Comparison of ENCODE assay signal across 18 mouse cellular contexts in genomic region chr3:142773538-142774191, GRCm38 (mm10). TPM values are rescaled to one million over a fixed set of nuclear protein-coding genes. Genes with fewer than 3 reads are reported as not detected.
DNase-seq lines count a peak whose midpoint lies in the region; ATAC-seq and TF ChIP-seq lines count a peak whose summit lies in the region.
"Had no signal": no experiment of that assay in that cellular context is flagged by ENCODE, and none has a peak within 500 bp of the region (broad histone marks: within the 10 kb centered on the region; RNA-seq: fewer than 3 reads in every experiment).

No protein-coding gene starts in this region.

- 55% methylated on average over 4 of the region's 4 CpGs for WGBS in heart, adult 2 months
- 44% methylated on average over 4 of the region's 4 CpGs for WGBS in lung, postnatal 0 days
- 63% methylated on average over 4 of the region's 4 CpGs for WGBS in intestine, embryonic 16.5 days
- WGBS in stomach, embryonic 16.5 days = 58% methylated on average over 4 of the region's 4 CpGs
- 94% methylated on average over 4 of the region's 4 CpGs for WGBS in thymus, adult 2 months

- H3K79me2 ChIP-seq in heart, adult 2 months (replicated peaks; ENCODE audit: control insufficient read depth, insufficient read depth, low read length) = peaks cover 4% of the 10 kb centered on the region

- H3K27ac ChIP-seq in heart, adult 2 months = no peak overlapping the region
- H3K27ac ChIP-seq in lung, postnatal 0 days (ENCODE audit: low read length) = no peak overlapping the region
- no peak overlapping the region for H3K27ac ChIP-seq in intestine, embryonic 16.5 days (ENCODE audit: low read length)
- H3K27ac ChIP-seq in stomach, embryonic 16.5 days (ENCODE audit: low read length) = no peak overlapping the region
- H3K27ac ChIP-seq in thymus, adult 2 months (ENCODE audit: control insufficient read depth, insufficient read depth, low read length) = no peak overlapping the region
- H3K27ac ChIP-seq: limb, embryonic 13.5 days; midbrain, embryonic 15.5 days; neural tube, embryonic 12.5 days had no signal

- no peaks in the 10 kb centered on the region for H3K27me3 ChIP-seq in heart, adult 2 months (ENCODE audit: control insufficient read depth, insufficient read depth, low read length)
- H3K27me3 ChIP-seq in lung, postnatal 0 days (replicated peaks; ENCODE audit: insufficient read depth, low read length) = no peaks in the 10 kb centered on the region
- H3K27me3 ChIP-seq in intestine, embryonic 16.5 days (replicated peaks; ENCODE audit: control insufficient read depth, insufficient read depth, low read length) = no peaks in the 10 kb centered on the region
- no peaks in the 10 kb centered on the region for H3K27me3 ChIP-seq in stomach, embryonic 16.5 days (ENCODE audit: control insufficient read depth, insufficient read depth, low read length)
- no peaks in the 10 kb centered on the region for H3K27me3 ChIP-seq in thymus, adult 2 months (ENCODE audit: control insufficient read depth, insufficient read depth, low read length)
- H3K27me3 ChIP-seq: limb, embryonic 13.5 days; midbrain, embryonic 15.5 days; neural tube, embryonic 12.5 days had no signal

- intact Hi-C loops in heart, adult 2 months (cut with DNase I) = loop anchor here (5.0 kb wide), 1 partner anchor 154 kb away; no protein-coding TSS in a partner anchor
- intact Hi-C loops in heart, postnatal 25 days (cut with DNase I) = no loop called here

- no peak overlapping the region for H3K9ac ChIP-seq in heart, adult 2 months (ENCODE audit: low read depth, low read length)
- no peak overlapping the region for H3K9ac ChIP-seq in lung, postnatal 0 days (replicated peaks; ENCODE audit: low read depth)
- no peak overlapping the region for H3K9ac ChIP-seq in intestine, embryonic 16.5 days (ENCODE audit: low read depth, low read length)
- no peak overlapping the region for H3K9ac ChIP-seq in stomach, embryonic 16.5 days (ENCODE audit: low read length)
- H3K9ac ChIP-seq: limb, embryonic 13.5 days; midbrain, embryonic 15.5 days; neural tube, embryonic 12.5 days had no signal

- no peak overlapping the region for H3K4me3 ChIP-seq in heart, adult 2 months
- H3K4me3 ChIP-seq in lung, postnatal 0 days (ENCODE audit: low read depth, low read length) = no peak overlapping the region
- no peak overlapping the region for H3K4me3 ChIP-seq in intestine, embryonic 16.5 days (ENCODE audit: low read length)
- H3K4me3 ChIP-seq in stomach, embryonic 16.5 days (replicated peaks; ENCODE audit: low read length) = no peak overlapping the region
- no peak overlapping the region for H3K4me3 ChIP-seq in thymus, adult 2 months (ENCODE audit: control insufficient read depth, insufficient read depth, low read length)
- H3K4me3 ChIP-seq: limb, embryonic 13.5 days; midbrain, embryonic 15.5 days; neural tube, embryonic 12.5 days had no signal

- H3K4me2 ChIP-seq in lung, postnatal 0 days (replicated peaks; ENCODE audit: low read depth, low read length) = no peak overlapping the region
- no peak overlapping the region for H3K4me2 ChIP-seq in intestine, embryonic 16.5 days (ENCODE audit: low read depth, low read length)
- H3K4me2 ChIP-seq in stomach, embryonic 16.5 days (ENCODE audit: low read depth, low read length) = no peak overlapping the region
- H3K4me2 ChIP-seq: limb, embryonic 13.5 days; midbrain, embryonic 15.5 days; neural tube, embryonic 12.5 days had no signal

- peak; percentile 66 for TF ChIP-seq CTCF in heart, adult 2 months (IDR thresholded peaks at IDR 0.05)
- TF ChIP-seq CTCF in lung, postnatal 0 days (IDR thresholded peaks at IDR 0.05) = peak; percentile 55
- TF ChIP-seq CTCF in thymus, adult 2 months (IDR thresholded peaks at IDR 0.05; ENCODE audit: borderline replicate concordance, control insufficient read depth, extremely low read depth, insufficient read depth, low read length, poor library complexity) = no peak

- H3K36me3 ChIP-seq in heart, adult 2 months (ENCODE audit: control insufficient read depth, insufficient read depth, low read length) = peaks cover 4% of the 10 kb centered on the region
- no peaks in the 10 kb centered on the region for H3K36me3 ChIP-seq in lung, postnatal 0 days (ENCODE audit: insufficient read depth, low read length)
- H3K36me3 ChIP-seq in intestine, embryonic 16.5 days (ENCODE audit: control insufficient read depth, insufficient read depth, low read length) = peaks cover 3% of the 10 kb centered on the region; the same call in 1 of the 2 replicates
- peaks cover 10% of the 10 kb centered on the region for H3K36me3 ChIP-seq in stomach, embryonic 16.5 days (ENCODE audit: control insufficient read depth, insufficient read depth, low read length)
- peaks cover 42% of the 10 kb centered on the region for H3K36me3 ChIP-seq in thymus, adult 2 months (ENCODE audit: control insufficient read depth, insufficient read depth, low read length)

- H3K4me1 ChIP-seq in heart, adult 2 months (ENCODE audit: control insufficient read depth, insufficient read depth, low read length) = peaks cover 1% of the 10 kb centered on the region
- no peaks in the 10 kb centered on the region for H3K4me1 ChIP-seq in lung, postnatal 0 days (ENCODE audit: insufficient read depth, low read depth, low read length)
- peaks cover 6% of the 10 kb centered on the region; the same call in 1 of the 2 replicates for H3K4me1 ChIP-seq in intestine, embryonic 16.5 days (ENCODE audit: control insufficient read depth, insufficient read depth, low read length)
- no peaks in the 10 kb centered on the region for H3K4me1 ChIP-seq in stomach, embryonic 16.5 days (ENCODE audit: control insufficient read depth, insufficient read depth, low read length)
- no peaks in the 10 kb centered on the region for H3K4me1 ChIP-seq in thymus, adult 2 months (replicated peaks; ENCODE audit: control insufficient read depth, insufficient read depth, low read length)
- H3K4me1 ChIP-seq: limb, embryonic 13.5 days; midbrain, embryonic 15.5 days; neural tube, embryonic 12.5 days had no signal

- ATAC-seq in lung, postnatal 0 days = peak; percentile 30; the same call in 1 of the 2 replicates
- ATAC-seq in intestine, embryonic 16.5 days = peak; percentile 79
- ATAC-seq in stomach, embryonic 16.5 days (ENCODE audit: insufficient read depth, low FRiP score) = peak; percentile 77; the same call in 1 of the 2 replicates
- ATAC-seq: midbrain, embryonic 15.5 days had no signal

- TF ChIP-seq POLR2A in heart, adult 2 months (IDR thresholded peaks at IDR 0.05; ENCODE audit: insufficient read depth, low read depth, low read length) = no peak
- no peak for TF ChIP-seq POLR2A in thymus, adult 2 months (IDR thresholded peaks at IDR 0.05; ENCODE audit: control insufficient read depth, extremely low read depth, insufficient read depth, low read length, poor library complexity)

- TF ChIP-seq EP300 in heart, adult 2 months (IDR thresholded peaks at IDR 0.05; ENCODE audit: insufficient read depth, low read depth, low read length) = no peak
- TF ChIP-seq EP300 in lung, postnatal 0 days (IDR thresholded peaks at IDR 0.05) = peak; percentile 48; the same call in 1 of the 2 replicates

- DNase-seq in heart, adult 2 months = no peak
- no peak for DNase-seq in heart, postnatal 25 days (ENCODE audit: low spot score)
- peak; percentile 22 for DNase-seq in lung, postnatal 0 days (ENCODE audit: low spot score)
- DNase-seq in lung, postnatal 25 days (ENCODE audit: low spot score) = no peak
- no peak for DNase-seq in thymus, adult 2 months
- no peak for DNase-seq in MN1 (ENCODE audit: low spot score)
- DNase-seq: cerebellum, adult 8-10 months; heart, postnatal 14 days; kidney, adult 18-20 months; kidney, postnatal 4 days; lung, postnatal 4 days; right cerebral cortex, adult 18-20 months; thymus, postnatal 14 days had no signal

- no peaks in the 10 kb centered on the region for H3K9me3 ChIP-seq in lung, postnatal 0 days (ENCODE audit: low read length)
- H3K9me3 ChIP-seq in intestine, embryonic 16.5 days (ENCODE audit: control insufficient read depth, low read length) = no peaks in the 10 kb centered on the region
- H3K9me3 ChIP-seq in stomach, embryonic 16.5 days (replicated peaks; ENCODE audit: control insufficient read depth, low read length) = no peaks in the 10 kb centered on the region
- H3K9me3 ChIP-seq: limb, embryonic 13.5 days; midbrain, embryonic 15.5 days; neural tube, embryonic 12.5 days had no signal

RNA-seq across cellular contexts. Expression of gene Gtf2b, which starts 8.8 kb away (rescaled TPM):
- total RNA-seq in heart, adult 2 months (2021) = 10 to 100 TPM; 17.9 to 19.3 TPM
- polyA plus RNA-seq in heart, adult 2 months (2012; rRNA removed) = 13.4 and 23.4 TPM in 2 replicates
- total RNA-seq in heart, postnatal 25 days (2021) = 10 to 100 TPM; 17.9 to 18.3 TPM
- polyA plus RNA-seq in lung, postnatal 0 days (2015; fragmentation: Nextera tagmentation; extraction: Ambion mirVana) = 79.6 and 80.0 TPM in 2 replicates
- 68.2 and 72.0 TPM in 2 replicates for polyA plus RNA-seq in intestine, embryonic 16.5 days (2015; fragmentation: Nextera tagmentation; extraction: Ambion mirVana)
- 69.9 and 71.2 TPM in 2 replicates for polyA plus RNA-seq in stomach, embryonic 16.5 days (2015; fragmentation: Nextera tagmentation; extraction: Ambion mirVana)
- 35.8 and 40.2 TPM in 2 replicates for polyA plus RNA-seq in thymus, adult 2 months (2012; rRNA removed)
